Mouse (Mus musculus) hindlimb bud, embryonic 11.5 days (tissue): ENCODE results near the gene Slc15a2.
A peak's percentile ranks its signal among the peaks of the same experiment; 100 is the strongest.

Experiments
- DNase-seq: peaks from one replicate; pipeline ENCODE4 v3.0.0-alpha.2; 2012; ENCODE audit warnings: low read depth, low spot score; ENCODE audit errors: extremely low spot score

Gene Slc15a2

GRCm38 (mm10) chr16:36784594-36785313, at the start of gene Slc15a2:
TSS of gene Slc15a2 (minus strand) at chr16:36784962.
- no peak for DNase-seq

- DNase-seq: no peak
Measured at GRCm38 (mm10) chr16:36828820-36829219, 44.1 kb upstream of the Slc15a2 start.

GRCm38 (mm10) chr16:36828054-36828786, 43.5 kb upstream of the Slc15a2 start, which contains the start of gene Iqcb1:
TSS of gene Iqcb1 (plus strand) at chr16:36828385.
- DNase-seq: no peak

GRCm38 (mm10) chr16:36827611-36828053, 42.9 kb upstream of the Slc15a2 start:
- DNase-seq: no peak

GRCm38 (mm10) chr16:36821474-36821873, 36.7 kb upstream of the Slc15a2 start:
- DNase-seq: no peak

- DNase-seq: no peak
Measured at GRCm38 (mm10) chr16:36820747-36821146, 36.0 kb upstream of the Slc15a2 start.

- no peak for DNase-seq
Measured at GRCm38 (mm10) chr16:36820016-36820415, 35.3 kb upstream of the Slc15a2 start.

- peak; percentile 69 for DNase-seq
Measured at GRCm38 (mm10) chr16:36817321-36817926, 32.7 kb upstream of the Slc15a2 start.

GRCm38 (mm10) chr16:36816916-36817315, 32.2 kb upstream of the Slc15a2 start:
- no peak for DNase-seq

GRCm38 (mm10) chr16:36813680-36814079, 28.9 kb upstream of the Slc15a2 start:
- no peak for DNase-seq

GRCm38 (mm10) chr16:36808616-36809015, 23.9 kb upstream of the Slc15a2 start:
- DNase-seq: no peak

GRCm38 (mm10) chr16:36802361-36802760, 17.6 kb upstream of the Slc15a2 start:
- DNase-seq: no peak

- DNase-seq: no peak
Measured at GRCm38 (mm10) chr16:36798334-36798733, 13.6 kb upstream of the Slc15a2 start.

- no peak for DNase-seq
Measured at GRCm38 (mm10) chr16:36794976-36795375, 10.2 kb upstream of the Slc15a2 start.

- no peak for DNase-seq
Measured at GRCm38 (mm10) chr16:36790166-36790565, 5.4 kb upstream of the Slc15a2 start.

GRCm38 (mm10) chr16:36786466-36786865, 1.7 kb upstream of the Slc15a2 start:
- DNase-seq: no peak

GRCm38 (mm10) chr16:36784146-36784545, 616 bp downstream of the Slc15a2 start:
- DNase-seq: no peak

GRCm38 (mm10) chr16:36775658-36776057, 9.1 kb downstream of the Slc15a2 start:
- no peak for DNase-seq

- DNase-seq: no peak
Measured at GRCm38 (mm10) chr16:36772996-36773395, 11.8 kb downstream of the Slc15a2 start.

GRCm38 (mm10) chr16:36771703-36772102, 13.1 kb downstream of the Slc15a2 start:
- DNase-seq: no peak

GRCm38 (mm10) chr16:36771244-36771643, 13.5 kb downstream of the Slc15a2 start:
- DNase-seq: no peak

- DNase-seq: no peak
Measured at GRCm38 (mm10) chr16:36770830-36771229, 13.9 kb downstream of the Slc15a2 start.
